Mouse (Mus musculus): ENCODE results near the gene Agbl3.
A peak's percentile ranks its signal among the peaks of the same experiment; 100 is the strongest.

Gene Agbl3

DNA sequence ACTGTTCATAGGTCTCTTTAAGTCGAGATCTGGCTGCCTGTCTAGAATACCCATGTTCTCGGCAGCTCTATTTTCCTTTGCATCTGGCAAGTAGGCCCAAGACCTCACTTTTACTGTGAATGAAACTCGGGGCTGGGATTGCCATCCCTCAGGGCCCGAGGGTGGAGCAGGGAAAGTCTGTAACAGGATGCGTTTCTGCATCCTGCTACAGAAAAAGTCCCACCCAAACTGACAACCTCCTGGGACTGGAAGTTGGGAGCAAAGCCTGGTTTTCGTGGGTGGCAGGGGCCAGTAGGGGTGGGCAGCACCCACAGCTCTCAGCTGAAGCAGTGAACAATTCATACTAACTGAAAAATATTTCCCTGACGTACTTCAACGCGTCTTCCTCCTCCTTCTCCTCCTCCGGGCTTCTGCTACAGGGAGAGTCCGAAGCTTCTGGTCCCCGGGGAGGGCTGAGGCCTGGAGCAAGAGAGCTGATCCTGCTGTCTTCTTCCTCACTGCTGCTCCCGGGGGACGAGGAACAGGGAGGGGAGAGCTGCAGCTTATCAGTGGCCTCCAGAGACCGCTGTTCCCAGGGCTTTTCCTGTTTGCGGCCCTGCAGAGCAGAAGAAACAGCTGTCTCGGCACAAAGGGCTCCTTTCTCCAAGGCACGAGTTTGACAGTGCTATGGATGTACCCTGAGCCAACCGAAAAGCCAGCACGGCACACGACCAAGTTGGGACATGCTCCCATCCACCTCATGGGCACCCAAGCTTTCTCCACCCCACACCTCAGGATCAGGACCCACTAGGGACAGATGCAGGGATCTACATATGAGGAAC is 94.1 kb downstream of the Agbl3 start:
- no peak for DNase-seq (ENCODE audit: low spot score)

DNA sequence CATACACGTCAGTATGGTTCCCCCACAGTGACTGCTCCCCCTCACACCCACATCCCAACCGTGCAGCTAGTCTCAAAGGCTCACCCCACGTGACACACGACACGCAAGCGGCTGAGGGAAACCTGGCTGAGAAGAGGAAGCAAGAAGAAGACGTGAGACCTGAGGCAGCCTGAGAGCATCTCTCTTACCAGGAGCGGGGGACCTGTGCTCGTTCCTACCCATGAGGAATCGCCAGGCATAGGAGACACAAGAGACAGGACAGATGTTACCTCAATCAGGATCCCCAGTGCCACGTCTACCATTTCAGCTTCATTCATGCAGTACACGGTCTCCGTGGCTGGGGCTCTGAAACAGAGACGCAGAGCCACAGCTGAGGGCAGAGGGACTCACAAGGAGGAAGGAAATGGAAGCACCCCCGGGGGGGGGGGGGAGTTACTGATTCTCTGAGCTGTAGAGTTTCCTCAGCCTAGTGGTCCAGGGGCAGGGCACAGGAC is 95.1 kb downstream of the Agbl3 start:
- no peak for DNase-seq (ENCODE audit: low spot score)

DNA sequence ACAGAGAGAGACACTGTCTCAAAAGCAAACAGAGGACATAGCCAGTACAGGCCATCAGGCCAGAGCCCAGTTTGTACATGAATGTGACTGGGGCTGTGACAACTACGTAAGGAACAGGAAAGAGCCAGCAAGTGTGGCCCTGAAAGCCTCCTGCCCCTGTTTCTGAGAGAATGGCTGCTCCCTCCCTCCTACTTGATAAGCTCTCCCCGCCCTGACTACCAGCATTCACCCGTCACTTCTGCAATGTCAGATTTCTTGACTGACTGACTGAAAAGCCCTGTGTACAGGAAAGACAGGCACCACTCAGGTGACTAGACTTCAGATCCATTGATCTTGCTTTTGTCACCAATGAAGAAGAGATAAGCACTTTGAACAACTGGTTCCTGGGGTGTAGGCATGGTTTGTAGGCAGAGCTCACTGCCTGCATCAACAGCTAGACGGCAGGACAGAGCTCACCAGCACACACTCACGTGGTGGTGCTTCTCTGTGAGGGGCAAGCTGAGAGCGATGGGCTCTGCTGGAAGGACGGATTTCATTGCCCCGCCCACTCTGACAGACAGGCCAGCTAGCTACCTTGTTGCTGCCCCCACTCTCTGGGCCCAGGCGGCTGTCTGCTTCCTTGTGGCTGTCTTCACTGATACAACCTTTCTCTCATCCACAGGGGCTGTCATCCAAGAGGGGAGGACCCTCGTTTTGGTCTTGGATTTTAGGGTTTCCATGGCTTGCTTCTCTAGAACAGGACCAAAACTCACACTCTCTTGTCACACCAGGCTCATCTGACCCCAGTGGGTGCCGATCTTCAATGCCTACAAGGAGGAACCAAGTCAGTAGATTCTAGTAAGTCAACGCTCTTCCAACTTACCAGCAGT is 96.0 kb downstream of the Agbl3 start:
- no peak for DNase-seq (ENCODE audit: low spot score)

DNA sequence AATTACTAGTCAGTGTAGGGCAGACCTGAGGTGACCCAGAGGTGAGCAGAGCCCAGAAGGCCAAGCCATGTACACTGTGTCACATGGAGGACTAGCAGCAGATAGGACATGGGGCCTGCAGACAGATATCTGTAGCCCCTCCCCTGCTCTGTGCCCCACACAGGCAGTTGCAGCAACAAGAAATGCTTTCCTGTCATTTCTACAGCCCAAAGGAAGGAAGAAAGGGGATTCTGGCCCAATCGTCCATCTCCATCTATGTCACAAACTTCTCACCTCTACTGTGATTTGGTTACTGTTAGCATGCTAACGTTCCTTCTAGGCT is 96.6 kb downstream of the Agbl3 start:
- no peak for DNase-seq (ENCODE audit: low spot score)

DNA sequence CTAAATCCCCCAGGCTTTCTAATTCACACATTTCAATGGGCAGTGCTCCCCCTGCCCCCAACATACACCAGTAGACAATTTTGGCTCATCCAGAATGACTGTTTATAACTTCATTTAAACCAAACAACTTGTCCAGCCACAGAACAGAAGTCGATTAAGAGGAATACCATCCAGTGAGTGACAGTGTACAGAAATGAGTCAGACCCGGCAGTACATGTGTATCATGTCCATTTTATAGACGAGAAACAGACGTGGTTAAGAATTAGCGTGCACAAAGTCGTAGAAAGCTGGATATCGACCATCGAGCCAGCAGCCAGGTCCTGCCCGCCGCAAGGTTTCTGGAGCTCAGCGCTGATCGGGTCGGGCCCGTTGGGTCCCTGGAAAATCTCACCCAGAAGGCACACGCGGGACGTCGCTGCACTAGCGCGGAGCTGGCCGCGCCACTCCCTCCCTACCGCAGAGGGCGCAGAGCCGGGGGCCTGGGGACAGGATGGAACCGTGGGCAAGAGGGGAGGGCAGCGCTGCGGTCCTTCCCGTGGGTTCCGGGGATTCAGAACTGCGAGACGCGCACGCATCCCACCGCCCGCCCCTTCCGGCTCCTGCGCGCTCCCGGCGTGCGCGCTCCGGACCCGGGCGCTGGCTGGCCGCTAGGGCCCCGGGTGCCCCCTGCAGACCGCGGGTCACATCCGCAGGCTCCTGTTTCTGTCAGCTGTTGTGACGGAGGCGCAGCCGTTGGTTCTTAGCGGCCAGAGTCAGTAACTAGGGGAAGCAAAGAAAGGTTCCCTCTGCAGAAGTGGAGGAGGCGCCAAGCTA is 97.5 kb downstream of the Agbl3 start, which contains the start of gene Cyren:
Gene Cyren, minus strand, starts transcription at position 552 of the 813 bp plus-strand sequence.
- DNase-seq (ENCODE audit: low spot score), result peak; percentile 91

DNA sequence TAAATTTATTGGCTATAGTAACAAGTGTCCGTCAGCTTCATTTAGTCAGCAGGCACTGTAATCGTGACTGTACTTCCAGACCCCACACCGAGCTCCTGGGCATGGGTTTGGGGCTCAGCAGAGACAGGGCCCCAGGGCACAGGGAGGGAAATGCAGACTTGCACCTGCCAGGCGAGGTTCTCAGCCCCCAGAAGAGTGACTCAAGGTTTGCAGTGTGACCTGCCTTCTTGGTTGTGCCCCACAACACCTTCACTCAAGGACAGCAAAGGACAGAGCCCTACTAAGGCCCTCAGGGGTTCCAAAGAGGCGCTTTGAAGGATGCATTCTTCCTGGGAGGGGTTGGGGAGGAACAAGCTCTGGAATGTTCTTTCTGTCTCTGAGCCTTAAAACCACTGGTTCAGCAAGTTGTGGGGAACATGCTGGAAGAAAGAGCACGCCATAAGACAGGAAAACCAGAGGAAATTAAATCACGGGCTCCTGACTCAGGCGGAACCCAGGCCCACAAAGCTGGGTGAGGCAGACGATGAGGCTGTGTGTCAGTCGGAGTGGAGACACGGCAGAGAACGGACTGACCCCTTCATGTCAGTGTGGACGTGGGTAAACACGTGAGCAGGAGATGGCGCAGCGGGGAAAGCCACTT is 99.0 kb downstream of the Agbl3 start:
- no peak for DNase-seq (ENCODE audit: low spot score)

DNA sequence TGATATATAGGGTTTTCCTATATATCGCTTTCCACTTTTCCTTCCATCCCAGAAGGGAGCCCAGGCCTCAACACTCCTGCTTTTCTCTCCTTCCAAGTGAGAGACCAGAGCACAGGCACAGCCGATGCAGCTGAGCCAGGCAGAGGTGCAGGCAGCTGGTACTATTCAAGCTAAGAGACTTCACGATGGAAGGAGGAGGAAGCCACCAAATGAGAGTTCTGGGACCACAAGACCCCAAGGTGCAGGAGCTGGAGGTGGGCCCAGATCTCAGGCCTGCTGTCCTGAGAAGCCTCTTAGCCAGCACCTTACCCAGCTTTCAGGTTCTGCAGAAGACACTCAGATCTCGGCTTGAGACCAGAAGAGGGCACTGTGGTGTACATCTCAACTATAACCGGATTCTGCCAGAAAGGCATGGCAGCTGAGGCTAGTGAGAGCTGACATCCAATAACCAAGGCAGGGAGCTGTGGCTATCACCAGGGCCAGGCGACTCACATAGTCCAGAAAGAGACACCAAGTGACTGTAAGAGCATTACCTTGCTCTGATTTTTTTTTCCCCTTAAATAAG is 99.8 kb downstream of the Agbl3 start:
- peak; percentile 78 for DNase-seq (ENCODE audit: low spot score)

DNA sequence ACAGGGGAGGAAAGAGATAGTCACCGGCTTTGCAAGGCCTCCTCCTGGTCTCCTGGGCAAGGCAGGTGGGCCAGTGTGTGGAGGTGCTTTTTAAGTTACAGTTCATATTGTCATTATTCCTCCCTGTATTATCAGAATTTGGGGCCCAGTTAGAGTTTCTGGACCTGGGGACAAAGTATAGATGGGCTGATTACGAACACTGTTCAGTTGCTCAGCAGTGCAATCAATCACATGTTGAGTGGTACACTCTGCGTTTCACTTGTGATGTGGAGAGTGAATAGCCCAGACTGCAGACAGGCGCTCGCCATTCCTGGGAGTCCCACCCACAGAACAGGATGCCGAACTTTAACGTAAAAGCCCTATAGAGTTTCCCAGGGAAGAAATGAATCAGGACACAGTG is 104.5 kb downstream of the Agbl3 start:
- no peak for DNase-seq (ENCODE audit: low spot score)

DNA sequence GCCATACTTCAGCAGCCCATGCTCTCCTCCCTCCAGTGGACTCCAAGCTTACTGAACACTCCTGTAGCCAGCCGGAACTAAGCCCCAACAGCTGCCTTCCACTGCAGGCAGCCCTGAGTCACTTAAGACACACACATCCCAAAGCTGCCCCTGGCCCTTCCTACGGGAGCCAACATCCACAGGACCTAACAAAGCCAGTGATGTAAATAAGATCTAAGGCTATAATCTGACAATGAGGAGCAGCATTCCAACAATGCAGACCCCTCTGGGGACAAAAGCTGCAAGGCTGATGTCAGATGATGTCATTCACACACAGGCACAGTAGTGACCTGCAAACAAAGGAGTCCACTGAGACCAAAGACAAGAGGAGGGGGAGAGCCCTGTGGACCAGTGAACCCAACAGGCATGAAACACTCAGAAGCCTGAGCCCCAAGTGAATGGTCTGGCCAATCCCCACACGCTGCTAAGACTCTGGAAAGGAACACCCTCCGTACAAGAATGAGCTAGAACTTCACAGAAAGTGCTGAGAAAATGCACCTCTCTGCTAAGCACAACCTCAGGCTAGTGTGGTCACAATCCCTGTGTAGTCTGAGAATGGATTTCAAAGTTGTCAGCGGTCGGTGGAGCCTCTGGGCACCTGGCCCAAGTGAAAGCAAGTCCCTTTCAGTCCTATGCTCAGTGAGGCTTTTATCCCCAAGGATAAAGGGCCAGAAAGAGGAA is 107.1 kb downstream of the Agbl3 start:
- DNase-seq (ENCODE audit: low spot score), result no peak

DNA sequence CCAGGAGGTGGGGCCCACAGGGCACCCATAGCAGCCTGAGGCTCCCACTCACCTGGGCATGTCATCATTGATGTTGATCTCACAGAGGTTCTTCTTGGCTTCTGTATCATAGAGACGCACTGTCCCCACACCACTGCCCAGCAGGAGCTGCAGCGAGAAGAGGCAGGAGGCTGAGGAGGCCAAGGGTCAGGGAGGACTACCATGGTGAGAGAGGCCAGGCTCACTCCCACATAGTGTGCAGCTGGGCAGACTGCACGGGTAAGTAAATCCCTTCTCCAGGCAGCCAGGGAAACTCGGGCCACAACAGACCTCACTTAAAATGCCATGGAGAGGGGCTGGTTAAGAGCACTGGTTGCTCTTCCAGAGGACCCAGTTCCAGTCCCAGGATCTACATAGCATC is 109.0 kb downstream of the Agbl3 start:
- no peak for DNase-seq (ENCODE audit: low spot score)

DNA sequence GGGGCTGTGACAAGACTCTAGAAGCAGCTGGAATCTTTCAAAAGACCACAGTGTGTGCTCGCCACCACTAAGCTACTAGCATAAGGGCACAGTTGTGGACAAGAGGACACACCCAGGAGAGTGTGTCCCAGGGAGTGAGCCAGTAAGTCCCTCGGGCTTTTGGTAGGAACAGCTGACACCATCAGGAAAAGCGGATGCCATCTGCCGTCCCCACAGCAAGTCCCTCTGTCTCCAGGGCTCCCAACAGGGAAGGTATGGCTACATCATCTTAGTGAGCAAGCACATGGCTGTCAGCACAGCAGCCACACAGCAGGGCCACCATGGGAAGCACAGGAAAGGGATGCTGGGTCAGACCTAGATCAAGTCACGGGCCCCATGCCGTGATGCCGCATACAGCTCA is 115.3 kb downstream of the Agbl3 start:
- no peak for DNase-seq (ENCODE audit: low spot score)

DNA sequence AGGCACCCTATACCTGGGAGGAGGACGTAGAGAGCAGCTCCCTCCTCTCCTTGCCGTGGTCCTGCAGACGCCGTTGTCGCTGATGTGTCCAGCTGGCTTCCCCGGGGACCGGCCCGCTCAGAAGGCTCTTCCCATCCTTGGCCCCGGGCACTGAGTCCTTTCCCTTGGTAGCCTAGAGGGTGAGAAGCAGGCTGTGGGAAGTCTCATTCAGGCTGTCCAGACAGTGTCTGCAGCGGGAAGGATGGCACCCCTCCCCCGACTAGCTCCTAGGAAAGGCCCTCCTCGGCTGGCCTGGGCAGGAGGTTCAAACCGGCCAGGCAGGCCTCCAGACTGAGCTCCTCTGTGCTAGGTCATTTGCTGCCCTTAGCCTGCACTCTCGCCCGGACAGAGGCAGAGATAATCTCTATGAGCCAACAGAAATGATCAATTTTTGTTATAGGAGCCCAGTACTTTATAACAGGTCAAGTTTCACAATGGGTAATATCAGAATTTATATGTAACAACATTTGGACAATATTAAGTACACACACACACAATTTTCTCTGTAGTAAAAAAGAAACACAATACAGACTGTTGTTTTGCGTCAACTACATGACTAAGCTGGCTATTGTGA is 116.0 kb downstream of the Agbl3 start:
- no peak for DNase-seq (ENCODE audit: low spot score)

DNA sequence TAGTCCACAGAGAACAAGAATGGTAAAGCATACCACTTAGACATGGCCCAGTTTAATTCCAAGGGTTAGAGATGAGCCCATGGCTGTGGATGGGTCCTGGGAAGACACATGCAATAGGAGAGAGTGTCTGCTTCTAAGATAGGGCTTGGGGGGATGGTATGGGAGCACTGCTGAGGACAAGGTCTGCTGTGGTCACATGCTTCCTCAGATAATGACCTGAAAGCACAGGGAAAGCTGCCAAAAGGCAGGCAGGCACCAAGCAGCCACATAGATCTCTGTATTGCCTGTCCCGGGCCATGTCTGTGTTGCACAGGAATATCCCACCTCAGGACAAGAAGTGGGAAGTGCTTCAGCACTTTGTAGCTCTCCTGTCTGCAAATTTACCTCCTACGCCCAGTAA is 118.9 kb downstream of the Agbl3 start:
- no peak for DNase-seq (ENCODE audit: low spot score)

DNA sequence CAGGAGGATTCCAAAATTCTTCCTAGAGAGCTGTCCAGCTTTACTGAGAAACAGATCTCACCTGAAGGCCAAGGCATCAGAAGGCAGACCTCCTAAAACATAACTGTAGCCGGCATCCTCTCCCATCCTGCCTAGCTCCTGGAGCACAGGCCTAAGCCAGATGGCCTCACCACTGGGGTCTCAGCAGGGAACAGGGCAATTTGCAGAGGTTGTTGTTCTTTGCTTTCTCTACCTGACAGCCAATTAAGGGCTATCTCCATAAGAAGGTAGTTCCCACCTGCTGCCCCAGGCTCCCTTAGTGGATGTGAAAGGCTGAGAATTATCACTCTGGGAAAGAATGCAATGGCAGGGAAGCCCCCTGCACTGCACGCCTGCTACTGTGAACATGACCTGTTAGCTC is 120.8 kb downstream of the Agbl3 start:
- DNase-seq (ENCODE audit: low spot score), result no peak

DNA sequence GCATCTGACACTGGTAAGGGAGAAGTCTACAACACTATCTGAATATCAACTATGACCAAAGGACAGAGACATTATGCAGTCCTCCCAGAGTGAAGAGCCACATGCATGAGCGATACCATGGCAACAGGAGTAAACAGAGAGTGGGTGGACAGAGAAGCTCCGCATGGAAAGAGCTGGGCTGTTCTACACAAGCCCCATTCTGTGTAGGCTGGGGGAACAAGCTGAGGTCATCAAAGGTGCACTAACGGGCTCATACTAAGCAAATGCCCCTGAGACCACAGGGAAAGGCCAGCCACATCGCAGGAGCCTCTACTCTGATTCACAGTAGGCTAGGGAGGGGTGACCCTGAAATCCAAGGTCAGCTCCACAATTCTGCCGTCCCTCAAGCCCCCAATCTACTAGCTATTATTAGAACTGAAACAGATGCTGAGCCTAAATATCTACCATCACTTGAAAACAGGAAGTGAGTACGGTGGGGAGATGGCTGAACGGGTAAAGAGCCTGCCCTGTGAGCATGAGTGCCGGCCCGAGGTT is 121.7 kb downstream of the Agbl3 start:
- DNase-seq (ENCODE audit: low spot score), result no peak

DNA sequence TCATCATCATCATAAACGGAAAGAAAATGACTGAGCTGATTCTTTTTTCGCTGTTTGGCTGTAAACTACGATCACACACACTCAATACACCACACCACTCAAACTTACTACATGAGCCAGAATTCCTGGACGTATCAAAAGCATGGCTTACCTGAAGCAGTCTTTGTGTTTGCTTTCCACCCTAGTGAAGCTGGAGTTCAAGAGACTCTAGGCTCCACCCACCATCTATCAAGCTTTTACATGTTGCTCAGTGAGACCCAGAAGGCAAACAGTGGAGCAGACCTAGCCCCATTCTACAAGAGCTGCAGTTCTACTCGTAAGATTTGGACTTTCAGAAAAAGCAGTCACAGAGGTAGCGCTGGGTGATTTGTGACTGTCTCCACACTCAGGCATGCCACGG is 122.3 kb downstream of the Agbl3 start:
- no peak for DNase-seq (ENCODE audit: low spot score)

DNA sequence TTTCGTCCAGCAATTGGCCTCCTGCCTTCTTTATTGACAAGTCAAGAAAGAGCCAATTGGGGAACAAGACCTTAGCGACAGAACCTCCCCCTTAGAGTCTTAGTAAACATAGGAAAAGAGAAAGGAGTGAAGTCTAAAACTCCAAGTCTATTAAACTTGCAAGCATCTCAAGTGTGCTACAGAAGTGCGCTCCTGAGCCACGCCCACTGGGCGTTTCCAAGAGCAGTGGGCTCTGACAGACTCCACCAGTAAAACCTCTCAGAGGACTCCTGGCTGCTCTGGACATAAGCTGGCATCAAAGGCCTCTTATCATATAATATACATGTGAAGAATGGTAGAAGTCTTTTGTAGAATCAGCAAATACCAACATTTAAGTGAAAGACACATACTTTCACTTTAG is 123.2 kb downstream of the Agbl3 start:
- no peak for DNase-seq (ENCODE audit: low spot score)

DNA sequence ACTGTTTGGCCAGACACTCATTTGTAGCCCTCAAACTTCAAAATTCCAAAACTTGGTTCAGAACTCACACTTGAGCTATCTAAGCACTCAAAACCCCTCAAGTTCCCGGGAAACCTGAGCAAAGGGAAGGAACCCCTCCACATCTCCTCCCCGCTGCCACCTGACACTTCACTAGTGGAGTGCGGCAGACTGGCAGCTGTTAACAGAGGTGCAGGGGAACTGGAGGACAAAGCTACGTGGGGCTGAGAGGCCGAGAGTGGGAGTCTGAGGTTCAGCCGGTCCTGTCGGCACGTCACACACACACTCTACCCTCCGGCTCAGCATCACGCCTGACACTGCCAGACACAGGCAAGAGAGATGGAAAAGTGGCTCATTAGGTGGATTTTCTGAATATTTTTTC is 123.6 kb downstream of the Agbl3 start:
- no peak for DNase-seq (ENCODE audit: low spot score)

DNA sequence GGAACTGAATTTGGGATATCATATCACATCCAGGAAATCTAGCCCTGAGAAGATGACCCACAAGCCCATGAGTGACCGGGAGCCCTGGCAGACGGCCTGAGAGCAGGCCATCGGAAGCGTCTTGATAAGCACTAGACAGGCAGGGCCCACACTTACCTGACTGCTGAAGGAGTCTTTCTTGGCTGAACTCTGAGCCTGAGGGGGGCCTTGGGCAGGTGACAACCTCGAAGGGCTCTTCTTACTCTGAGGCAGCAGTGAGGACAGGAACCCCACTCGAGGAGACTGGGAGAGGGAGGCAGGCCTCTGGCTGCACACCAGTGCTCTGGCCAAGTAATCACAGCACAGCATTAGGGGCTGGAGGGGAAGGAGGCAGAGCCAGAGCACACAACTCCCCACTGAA is 124.1 kb downstream of the Agbl3 start:
- DNase-seq (ENCODE audit: low spot score), result no peak

DNA sequence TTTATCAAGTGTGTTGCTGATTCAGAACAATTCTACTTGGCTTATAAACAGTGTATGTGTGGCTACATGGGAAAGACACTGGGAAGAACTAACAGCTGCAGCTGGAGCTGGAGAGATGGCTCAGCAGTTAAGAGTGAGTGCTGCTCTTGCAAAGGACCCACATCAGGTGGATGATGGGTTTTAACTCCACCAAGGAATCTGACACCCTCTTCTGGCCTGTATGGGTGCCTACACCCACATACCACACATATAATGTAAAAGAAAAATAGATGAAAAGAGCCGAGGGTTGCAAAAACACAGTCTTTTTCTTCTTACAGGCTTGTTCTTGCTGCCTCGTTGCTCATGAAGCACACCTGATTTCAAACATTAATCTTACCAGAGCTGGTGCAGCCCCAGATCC is 125.9 kb downstream of the Agbl3 start:
- DNase-seq (ENCODE audit: low spot score), result no peak
